Mouse (Mus musculus) megakaryocyte-erythroid progenitor cell, adult 5 weeks (primary cell): ENCODE measurements around the gene Cntnap5c. TPM values are rescaled to one million over a fixed set of nuclear protein-coding genes. Genes with fewer than 3 reads are reported as not detected.

Experiments used
- polyA plus RNA-seq: library from polyadenylated mRNA; stranded (reverse); fragments of >175 nt; gene quantifications from 2 replicates; pipeline ENCODE4 v1.2.3, GENCODE M21; 2012

Cntnap5c gene
- polyA plus RNA-seq = not detected in 2 replicates

DNA sequence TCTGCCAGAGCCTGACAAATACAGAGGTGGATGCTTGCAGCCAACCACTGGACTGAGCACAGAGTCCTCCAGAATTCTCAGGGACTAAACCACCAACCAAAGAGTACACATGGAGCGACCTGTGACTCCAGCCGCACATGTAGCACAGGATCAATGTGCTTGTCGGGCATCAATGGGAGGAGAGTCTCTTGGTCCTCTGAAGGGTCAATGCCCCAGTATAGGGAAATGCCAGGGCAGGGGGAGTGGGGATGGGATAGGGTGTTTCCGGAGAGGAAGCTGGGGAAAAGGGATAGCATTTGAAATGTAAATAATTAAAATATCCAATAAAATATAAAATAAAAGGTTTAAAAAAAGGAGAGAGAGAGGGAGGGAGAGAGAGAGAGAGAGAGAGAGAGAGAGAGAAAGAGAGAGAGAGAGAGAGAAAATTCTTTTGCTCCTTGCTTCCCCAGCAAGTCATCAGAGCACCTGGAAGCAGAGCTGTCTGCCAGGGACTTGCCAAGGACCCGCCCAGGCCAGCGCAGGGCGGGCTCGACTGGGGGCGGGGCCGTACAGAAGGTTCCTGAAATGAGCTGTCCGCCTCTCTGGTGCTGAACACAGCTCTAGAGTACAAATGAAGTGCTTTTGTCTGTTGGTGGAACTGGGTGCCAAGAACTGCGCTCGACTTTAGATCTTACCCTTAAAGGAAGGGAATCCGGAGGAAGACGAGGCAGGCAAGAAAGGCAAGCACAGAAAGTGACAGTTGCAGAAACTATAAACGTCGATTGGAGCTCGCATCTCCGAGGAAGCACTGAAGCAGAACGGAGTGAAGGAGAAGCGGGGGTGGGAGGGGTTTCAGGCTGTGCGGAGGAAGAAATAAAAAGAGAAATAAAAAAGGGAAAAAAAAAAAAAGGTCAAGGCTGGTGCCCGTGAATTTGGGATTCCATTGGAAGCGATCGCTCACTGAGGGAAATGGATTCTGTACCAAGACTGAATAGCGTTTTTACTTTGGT is at the start of gene Cntnap5c:
Gene Cntnap5c, plus strand, starts transcription at position 949 of the 989 bp plus-strand sequence.

DNA sequence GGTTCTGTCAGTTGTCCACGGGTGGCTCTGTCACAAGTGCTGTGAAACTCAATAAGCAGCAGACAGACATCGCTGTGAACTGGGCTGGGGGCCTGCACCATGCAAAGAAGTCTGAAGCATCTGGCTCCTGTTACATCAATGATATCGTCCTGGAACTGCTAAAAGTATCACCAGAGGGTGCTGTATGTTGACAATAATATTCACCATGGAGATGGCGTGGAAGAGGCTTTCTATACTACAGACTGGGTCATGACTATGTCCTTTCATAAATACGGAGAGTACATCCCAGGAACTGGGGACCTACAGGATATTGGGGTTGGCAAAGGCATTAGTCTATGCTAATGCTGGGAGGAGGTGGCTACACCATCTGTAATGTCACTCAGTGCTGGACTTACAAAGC is 27.3 kb upstream of the Cntnap5c start, which contains the start of gene Gm21834:
Gene Gm21834, minus strand, starts transcription at position 101 of the 400 bp plus-strand sequence.

Other genes starting within 250 kb of the Cntnap5c start
- 0.01 TPM in 2 replicates for gene Vmn2r120, start 224.1 kb upstream of the Cntnap5c start, polyA plus RNA-seq
- not detected in 2 replicates for gene Gm21834, start 27.4 kb upstream of the Cntnap5c start, polyA plus RNA-seq